Mouse (Mus musculus) intestine, embryonic 16.5 days (tissue): ENCODE data around the gene Dsp. TPM values are rescaled to one million over a fixed set of nuclear protein-coding genes. Genes with fewer than 3 reads are reported as not detected.

ENCODE experiments used
- ATAC-seq: fragments of 200-750 bp; cut with Nextera tagmentation; 2 replicates; pipeline ENCODE4 v1.8.0; 2017; ENCODE audit warnings: moderate TSS enrichment, moderate library complexity
- H3K27ac ChIP-seq: fragments of 300-500 bp; sonication (generic); 2 replicates; pipeline ENCODE4 v1.5.1; 2014; ENCODE audit warnings: mild to moderate bottlenecking, low read length
- H3K27me3 ChIP-seq: fragments of 300-500 bp; sonication (generic); replicated peaks from 2 replicates; pipeline ENCODE4 v1.6.1; 2014; ENCODE audit warnings: low read length, control low read depth, mixed read lengths; ENCODE audit not compliant: control insufficient read depth, insufficient read depth
- H3K36me3 ChIP-seq: fragments of 300-500 bp; sonication (generic); 2 replicates; pipeline ENCODE4 v1.6.1; 2014; ENCODE audit warnings: low read length, control low read depth; ENCODE audit not compliant: control insufficient read depth, insufficient read depth
- H3K4me1 ChIP-seq: fragments of 300-500 bp; sonication (generic); 2 replicates; pipeline ENCODE4 v1.6.1; 2014; ENCODE audit warnings: low read length, control low read depth, mixed read lengths; ENCODE audit not compliant: control insufficient read depth, insufficient read depth
- H3K4me2 ChIP-seq: fragments of 300-500 bp; sonication (generic); 2 replicates; pipeline ENCODE4 v1.6.1; 2014; ENCODE audit warnings: low read depth, low read length, control low read depth
- H3K4me3 ChIP-seq: fragments of 300-500 bp; sonication (generic); 2 replicates; pipeline ENCODE4 v1.5.1; 2014; ENCODE audit warnings: mild to moderate bottlenecking, low read length
- H3K9ac ChIP-seq: fragments of 300-500 bp; sonication (generic); 2 replicates; pipeline ENCODE4 v1.6.1; 2014; ENCODE audit warnings: low read depth, low read length
- H3K9me3 ChIP-seq: fragments of 300-500 bp; sonication (generic); 2 replicates; pipeline ENCODE4 v1.6.1; 2016; ENCODE audit warnings: low read length, control low read depth; ENCODE audit not compliant: control insufficient read depth
- WGBS: fragments of 180-500 bp; shearing (Covaris S2); extraction: QIAGEN DNeasy Blood & Tissue Kit; methylation state at CpG from one replicate; pipeline ENCODE4 v1.1.7; 2014; 5-methylcytosine and 5-hydroxymethylcytosine counted together
- polyA plus RNA-seq: library from polyadenylated mRNA; unstranded; fragments of >200 nt; fragmentation: Nextera tagmentation; extraction: Ambion mirVana; gene quantifications from 2 replicates; pipeline ENCODE4 v1.2.1, GENCODE M21; 2015

Gene Dsp
- polyA plus RNA-seq, 1 experiment from 2014 or later: 8.4 TPM

DNA sequence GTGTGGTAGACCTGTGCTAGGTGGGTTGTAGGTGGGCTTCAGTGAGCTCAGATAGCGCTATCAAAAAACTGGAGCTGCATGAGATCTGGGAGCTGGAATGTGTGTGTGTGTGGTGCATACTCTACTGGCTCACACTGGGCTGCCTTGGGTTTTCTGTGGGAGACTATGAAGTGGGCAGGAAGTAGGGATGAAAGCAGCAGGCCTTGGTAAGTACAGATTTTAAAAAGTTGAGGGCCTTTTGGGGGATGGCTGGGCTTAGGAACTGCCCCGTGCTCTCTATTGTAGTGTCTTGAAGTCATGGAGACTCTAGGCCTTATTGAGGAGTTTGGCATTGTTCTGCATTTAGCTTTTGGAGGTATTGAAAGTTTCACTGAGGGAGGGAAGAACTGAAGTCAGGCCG, 67.6 kb downstream of the Dsp start:
- no peak for ATAC-seq
- H3K36me3 ChIP-seq: peaks cover 19% of the 10 kb centered on the region
- no peak overlapping the region for H3K4me2 ChIP-seq
- H3K27ac ChIP-seq: no peak overlapping the region
- WGBS: 94% methylated on average over 3 of the region's 3 CpGs
- no peaks in the 10 kb centered on the region for H3K9me3 ChIP-seq
- H3K9ac ChIP-seq: no peak overlapping the region
- no peaks in the 10 kb centered on the region for H3K27me3 ChIP-seq
- H3K4me1 ChIP-seq: no peaks in the 10 kb centered on the region
- H3K4me3 ChIP-seq: no peak overlapping the region

DNA sequence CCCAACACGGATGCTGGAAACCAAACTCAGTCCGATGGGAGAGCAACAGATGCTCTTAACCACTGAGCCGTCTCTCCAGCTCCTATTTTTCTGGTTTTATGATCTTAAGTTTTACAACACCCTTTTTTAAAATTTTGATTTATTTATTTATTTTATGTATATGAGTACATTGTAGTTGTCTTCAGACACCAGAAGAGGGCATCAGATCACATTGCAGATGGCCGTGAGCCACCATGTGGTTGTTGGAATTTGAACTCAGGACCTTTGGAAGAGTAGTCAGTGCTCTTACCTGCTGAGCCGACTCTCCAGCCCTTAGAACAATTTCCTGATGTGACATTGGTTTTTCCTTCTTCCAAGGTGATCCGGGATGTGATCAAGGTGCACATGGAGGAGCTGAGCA, 69.2 kb downstream of the Dsp start:
- H3K4me3 ChIP-seq: no peak overlapping the region
- H3K27me3 ChIP-seq: no peaks in the 10 kb centered on the region
- no peak overlapping the region for H3K9ac ChIP-seq
- H3K27ac ChIP-seq: no peak overlapping the region
- 92% methylated on average over 6 of the region's 6 CpGs for WGBS
- H3K4me2 ChIP-seq: no peak overlapping the region
- H3K9me3 ChIP-seq: no peaks in the 10 kb centered on the region
- ATAC-seq: no peak
- no peaks in the 10 kb centered on the region for H3K4me1 ChIP-seq
- peaks cover 22% of the 10 kb centered on the region for H3K36me3 ChIP-seq

DNA sequence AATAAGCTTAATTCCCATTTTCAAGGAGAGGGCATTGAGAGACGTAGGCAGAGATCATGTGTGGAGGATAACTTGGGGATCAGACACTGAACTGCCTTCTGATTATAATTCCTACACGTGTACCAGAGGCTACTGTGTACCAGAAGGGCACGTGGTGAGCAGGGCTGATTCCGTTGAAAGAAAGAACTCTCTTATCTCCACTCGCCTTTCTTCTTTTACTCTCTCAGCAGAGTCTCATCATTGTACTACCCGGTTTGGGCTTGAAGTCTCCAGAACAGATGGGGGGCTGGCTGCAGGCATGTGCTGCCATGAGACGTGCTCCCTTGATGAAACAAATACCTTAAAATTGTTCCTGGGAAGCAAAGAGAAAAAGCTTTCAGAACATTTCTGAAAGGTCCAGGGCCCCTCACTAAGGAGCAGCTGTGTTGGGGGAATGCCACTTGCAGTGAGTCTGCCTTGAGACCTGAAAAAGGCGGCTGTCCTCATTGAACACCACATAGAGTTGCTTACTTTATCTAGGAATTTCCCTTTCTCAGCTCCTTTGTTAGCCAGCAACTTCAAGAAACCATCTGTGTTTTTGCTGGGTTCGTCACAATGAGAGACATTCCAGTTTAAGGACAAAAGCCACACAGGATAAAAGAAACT, 79.2 kb downstream of the Dsp start:
- Histone ChIP-seq H3K4me3 (no peak overlapping the region), H3K27me3 (no peaks in the 10 kb centered on the region), H3K4me2 (no peak overlapping the region), H3K9ac (no peak overlapping the region), H3K27ac (no peak overlapping the region), H3K4me1 (no peaks in the 10 kb centered on the region), H3K36me3 (peaks cover 13% of the 10 kb centered on the region), H3K9me3 (no peaks in the 10 kb centered on the region)
- 80% methylated on average over 9 of the region's 9 CpGs for WGBS
- no peak for ATAC-seq

- no peaks in the 10 kb centered on the region for H3K27me3 ChIP-seq
- H3K4me3 ChIP-seq: no peak overlapping the region
- H3K9me3 ChIP-seq: no peaks in the 10 kb centered on the region
- no peak overlapping the region for H3K27ac ChIP-seq
- no peaks in the 10 kb centered on the region for H3K4me1 ChIP-seq
- ATAC-seq: no peak
- H3K4me2 ChIP-seq: no peak overlapping the region
- H3K9ac ChIP-seq: no peak overlapping the region
- WGBS: 77% methylated on average over 4 of the region's 4 CpGs
- H3K36me3 ChIP-seq: peaks cover 9% of the 10 kb centered on the region
These were observed 81.3 kb downstream of the Dsp start for GRCm38 (mm10) chr13:38232411-38232810.

DNA sequence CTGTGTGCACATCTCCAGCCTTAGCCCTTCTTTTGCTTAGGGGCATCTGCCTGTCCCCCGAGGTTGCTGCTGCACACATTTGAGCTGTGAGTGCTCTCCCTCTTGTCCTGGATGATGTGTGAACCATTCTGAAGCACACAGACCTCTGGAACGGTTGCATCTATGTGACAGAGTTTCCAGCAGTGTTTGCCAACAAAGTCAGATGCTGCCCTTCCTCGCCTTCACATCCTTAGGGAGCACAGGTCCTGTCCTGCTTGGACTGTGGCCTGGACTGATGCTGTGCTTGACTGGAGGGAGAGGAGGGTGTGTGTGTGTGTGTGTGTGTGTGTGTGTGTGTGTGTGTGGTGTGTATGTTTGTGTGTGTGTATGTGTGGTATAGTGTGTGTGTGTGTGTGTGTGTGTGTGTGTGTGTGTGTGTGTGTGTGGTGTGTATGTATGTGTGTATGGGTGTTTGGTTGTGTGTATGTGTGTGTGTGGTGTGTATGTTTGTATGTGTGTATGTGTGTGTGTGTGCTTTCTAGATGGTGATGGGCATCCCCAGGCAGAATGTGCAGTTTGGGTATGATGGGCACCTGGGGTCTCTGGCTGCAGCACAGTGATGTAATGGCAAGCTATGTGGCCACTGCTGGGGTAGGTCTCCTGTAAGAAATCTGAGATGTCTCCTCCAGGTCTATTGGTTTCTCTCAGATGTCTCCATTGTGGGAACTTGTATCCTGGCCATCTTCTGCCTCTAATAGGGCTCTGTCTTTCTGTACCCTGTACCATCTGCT, 81.9 kb downstream of the Dsp start:
- no peaks in the 10 kb centered on the region for H3K27me3 ChIP-seq
- no peak overlapping the region for H3K4me2 ChIP-seq
- H3K27ac ChIP-seq: no peak overlapping the region
- no peaks in the 10 kb centered on the region for H3K9me3 ChIP-seq
- H3K9ac ChIP-seq: no peak overlapping the region
- 69% methylated on average over 3 of the region's 3 CpGs for WGBS
- H3K4me1 ChIP-seq: no peaks in the 10 kb centered on the region
- no peak overlapping the region for H3K4me3 ChIP-seq
- ATAC-seq: no peak
- H3K36me3 ChIP-seq: peaks cover 8% of the 10 kb centered on the region

DNA sequence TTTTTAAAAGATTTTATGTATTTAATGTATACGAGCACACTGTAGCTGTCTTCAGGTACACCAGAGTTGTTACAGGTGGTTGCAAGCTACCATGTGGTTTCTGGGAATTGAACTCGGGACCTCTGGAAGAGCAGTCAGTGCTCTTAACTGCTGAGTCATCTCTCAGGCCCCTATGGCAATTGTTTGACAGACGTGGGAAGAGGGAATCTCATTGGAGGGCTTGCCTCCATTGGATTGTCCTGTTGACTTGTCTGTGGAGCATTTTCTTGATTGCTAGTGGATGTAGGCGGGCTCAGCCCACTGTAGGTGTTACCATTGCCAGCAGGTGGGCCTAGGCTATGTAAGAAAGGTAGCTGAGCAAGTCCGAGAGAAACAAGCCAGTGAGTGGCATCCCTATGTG, 83.6 kb downstream of the Dsp start:
- 70% methylated on average over 5 of the region's 5 CpGs for WGBS
- H3K9ac ChIP-seq: no peak overlapping the region
- no peak for ATAC-seq

GRCm38 (mm10) chr13:38235370-38235769, 84.3 kb downstream of the Dsp start:
- ATAC-seq: no peak
- H3K27ac ChIP-seq: no peak overlapping the region
- no peaks in the 10 kb centered on the region for H3K27me3 ChIP-seq
- no peak overlapping the region for H3K4me2 ChIP-seq
- WGBS: 76% methylated on average over 3 of the region's 3 CpGs
- no peaks in the 10 kb centered on the region for H3K36me3 ChIP-seq
- H3K4me1 ChIP-seq: no peaks in the 10 kb centered on the region
- H3K4me3 ChIP-seq: no peak overlapping the region
- no peak overlapping the region for H3K9ac ChIP-seq
- no peaks in the 10 kb centered on the region for H3K9me3 ChIP-seq

More for the DNA sequence above, 83.6 kb downstream of the Dsp start:
- no peaks in the 10 kb centered on the region for H3K9me3 ChIP-seq
- H3K4me3 ChIP-seq: no peak overlapping the region
- no peaks in the 10 kb centered on the region for H3K36me3 ChIP-seq
- H3K27me3 ChIP-seq: no peaks in the 10 kb centered on the region
- H3K27ac ChIP-seq: no peak overlapping the region
- no peaks in the 10 kb centered on the region for H3K4me1 ChIP-seq
- no peak overlapping the region for H3K4me2 ChIP-seq

DNA sequence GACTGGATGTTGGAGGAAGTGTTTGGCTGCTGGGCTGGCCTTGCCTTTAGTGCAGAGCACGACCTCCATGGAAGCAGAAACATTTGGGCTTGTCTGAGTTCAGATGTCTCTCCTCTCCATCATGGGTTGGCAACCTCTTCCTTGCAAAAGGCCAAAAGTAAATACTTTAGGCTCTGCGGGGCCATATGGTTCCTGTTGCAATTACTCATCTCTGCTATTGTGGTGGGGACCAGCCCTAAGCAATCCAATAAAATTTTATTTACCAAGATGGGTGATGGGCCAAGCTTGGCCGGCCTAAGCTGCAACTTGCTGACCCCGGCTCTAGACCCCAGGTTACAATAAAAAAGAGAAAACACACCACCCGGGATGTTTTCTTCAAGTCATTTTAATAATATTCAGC, 97.1 kb downstream of the Dsp start:
- no peaks in the 10 kb centered on the region for H3K36me3 ChIP-seq
- H3K4me3 ChIP-seq: no peak overlapping the region
- peak; percentile 36; the same call in 1 of the 2 replicates for ATAC-seq
- H3K9me3 ChIP-seq: no peaks in the 10 kb centered on the region
- no peaks in the 10 kb centered on the region for H3K27me3 ChIP-seq
- no peak overlapping the region for H3K27ac ChIP-seq
- H3K4me1 ChIP-seq: no peaks in the 10 kb centered on the region
- no peak overlapping the region for H3K9ac ChIP-seq
- H3K4me2 ChIP-seq: no peak overlapping the region
- 47% methylated on average over 5 of the region's 5 CpGs for WGBS
